In the genomic region with DNA sequence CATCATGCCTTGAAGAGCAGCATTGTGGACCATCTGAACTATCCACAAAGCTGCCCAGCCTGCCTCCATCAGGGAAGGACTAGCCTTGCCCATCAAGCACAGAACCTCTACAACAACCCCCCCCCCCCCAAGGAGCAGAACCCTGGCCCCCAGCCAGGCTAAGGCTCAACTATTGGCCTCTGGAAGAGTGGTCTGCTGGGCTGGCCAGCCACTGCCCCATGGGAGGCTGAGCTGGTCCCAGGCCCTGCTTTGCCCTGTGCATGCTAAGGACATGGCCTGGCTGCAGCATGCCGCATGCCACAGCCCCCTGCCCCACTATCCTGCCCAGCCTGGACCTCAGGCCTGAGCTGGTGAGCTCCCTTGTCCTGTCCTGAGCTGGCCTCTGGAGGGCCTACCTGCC, we compare ENCODE assay signal across 26 mouse cellular contexts. TPM values are rescaled to one million over a fixed set of nuclear protein-coding genes. Genes with fewer than 3 reads are reported as not detected.
DNase-seq lines count a peak whose midpoint lies in the region; ATAC-seq and TF ChIP-seq lines count a peak whose summit lies in the region.
"Had no signal": no experiment of that assay in that cellular context is flagged by ENCODE, and none has a peak within 500 bp of the region (broad histone marks: within the 10 kb centered on the region; RNA-seq: fewer than 3 reads in every experiment).

No protein-coding gene starts in this region.

- H3K9ac ChIP-seq in forebrain, embryonic 13.5 days = peak overlapping the region; percentile 2; the same call in 1 of the 2 replicates
- H3K9ac ChIP-seq in intestine, embryonic 14.5 days (ENCODE audit: low read length) = no peak overlapping the region
- no peak overlapping the region for H3K9ac ChIP-seq in intestine, postnatal 0 days (ENCODE audit: low read depth, low read length)
- H3K9ac ChIP-seq: embryonic facial prominence, embryonic 12.5 days; forebrain, postnatal 0 days; heart, embryonic 13.5 days; hindbrain, embryonic 13.5 days had no signal

- DNase-seq in adrenal gland, postnatal 25 days = peak; percentile 41
- no peak for DNase-seq in adrenal gland, adult 8-10 months
- DNase-seq in forebrain, embryonic 10.5 days (ENCODE audit: extremely low spot score, low spot score) = no peak
- peak; percentile 38 for DNase-seq in intestine, embryonic 14.5 days (ENCODE audit: low spot score)
- DNase-seq in ovary, postnatal 14 days (ENCODE audit: low spot score) = no peak
- DNase-seq: cerebellum, adult 11-12 months; cerebellum, adult 8-10 months; forebrain, postnatal 0 days; gastrocnemius, adult 2 months; gastrocnemius, postnatal 14 days; heart, adult 18-20 months; heart, postnatal 14 days; heart, postnatal 4 days; kidney, adult 2 months had no signal

- H3K4me3 ChIP-seq in forebrain, embryonic 13.5 days = no peak overlapping the region
- no peak overlapping the region for H3K4me3 ChIP-seq in forebrain, embryonic 10.5 days
- no peak overlapping the region for H3K4me3 ChIP-seq in intestine, embryonic 14.5 days (ENCODE audit: low read depth, low read length)
- H3K4me3 ChIP-seq in intestine, postnatal 0 days (ENCODE audit: low read depth, low read length) = no peak overlapping the region
- H3K4me3 ChIP-seq: embryonic facial prominence, embryonic 12.5 days; erythroblast, embryonic 14.5 days; gastrocnemius, adult 2 months; heart, embryonic 13.5 days; hindbrain, embryonic 13.5 days had no signal

- H3K9me3 ChIP-seq in forebrain, embryonic 13.5 days (replicated peaks) = no peaks in the 10 kb centered on the region
- no peaks in the 10 kb centered on the region for H3K9me3 ChIP-seq in forebrain, embryonic 10.5 days
- H3K9me3 ChIP-seq in intestine, embryonic 14.5 days (ENCODE audit: control insufficient read depth, low read length) = no peaks in the 10 kb centered on the region
- no peaks in the 10 kb centered on the region for H3K9me3 ChIP-seq in intestine, postnatal 0 days (ENCODE audit: control insufficient read depth)
- H3K9me3 ChIP-seq: embryonic facial prominence, embryonic 12.5 days; heart, embryonic 13.5 days; hindbrain, embryonic 13.5 days had no signal

- WGBS in forebrain, embryonic 13.5 days = 100% methylated on average over 1 of the region's 1 CpGs
- 88% methylated on average over 1 of the region's 1 CpGs for WGBS in forebrain, embryonic 10.5 days
- 90% methylated on average over 1 of the region's 1 CpGs for WGBS in intestine, embryonic 14.5 days
- WGBS in intestine, postnatal 0 days = 100% methylated on average over 1 of the region's 1 CpGs

- H3K27me3 ChIP-seq in forebrain, embryonic 13.5 days = peaks cover 5% of the 10 kb centered on the region; the same call in 1 of the 2 replicates
- H3K27me3 ChIP-seq in forebrain, embryonic 10.5 days (ENCODE audit: poor library complexity, severe bottlenecking) = peaks cover 31% of the 10 kb centered on the region
- peaks cover 30% of the 10 kb centered on the region for H3K27me3 ChIP-seq in intestine, embryonic 14.5 days (replicated peaks; ENCODE audit: control insufficient read depth, insufficient read depth, low read length)
- peaks cover 32% of the 10 kb centered on the region for H3K27me3 ChIP-seq in intestine, postnatal 0 days (replicated peaks; ENCODE audit: control insufficient read depth, insufficient read depth, low read length)
- H3K27me3 ChIP-seq: hindbrain, embryonic 13.5 days had no signal

- no peak for TF ChIP-seq CTCF in intestine, postnatal 0 days (IDR thresholded peaks at IDR 0.05; ENCODE audit: low read depth)

- no peak overlapping the region for H3K4me2 ChIP-seq in forebrain, embryonic 13.5 days
- no peak overlapping the region for H3K4me2 ChIP-seq in intestine, embryonic 14.5 days (ENCODE audit: low read length)
- H3K4me2 ChIP-seq in intestine, postnatal 0 days (replicated peaks; ENCODE audit: low read depth) = no peak overlapping the region
- H3K4me2 ChIP-seq: embryonic facial prominence, embryonic 12.5 days; heart, embryonic 13.5 days; hindbrain, embryonic 13.5 days had no signal

- peaks cover 24% of the 10 kb centered on the region for H3K36me3 ChIP-seq in forebrain, embryonic 13.5 days (ENCODE audit: poor library complexity, severe bottlenecking)
- H3K36me3 ChIP-seq in forebrain, embryonic 10.5 days (replicated peaks) = peaks cover 34% of the 10 kb centered on the region
- H3K36me3 ChIP-seq in intestine, embryonic 14.5 days (ENCODE audit: control insufficient read depth, insufficient read depth, low read length) = no peaks in the 10 kb centered on the region
- no peaks in the 10 kb centered on the region for H3K36me3 ChIP-seq in intestine, postnatal 0 days (ENCODE audit: control insufficient read depth, insufficient read depth)
- H3K36me3 ChIP-seq: embryonic facial prominence, embryonic 12.5 days; heart, embryonic 13.5 days had no signal

- peaks cover 53% of the 10 kb centered on the region for H3K4me1 ChIP-seq in forebrain, embryonic 13.5 days
- peaks cover 28% of the 10 kb centered on the region for H3K4me1 ChIP-seq in forebrain, embryonic 10.5 days
- 0 out of 2 replicates have a peak, but pooled peaks cover 4% of the 10 kb centered on the region for H3K4me1 ChIP-seq in intestine, embryonic 14.5 days (replicated peaks; ENCODE audit: control insufficient read depth, insufficient read depth, low read length)
- H3K4me1 ChIP-seq in intestine, postnatal 0 days (replicated peaks; ENCODE audit: control insufficient read depth, insufficient read depth, low read length) = no peaks in the 10 kb centered on the region

- H3K27ac ChIP-seq in forebrain, embryonic 13.5 days = no peak overlapping the region
- H3K27ac ChIP-seq in forebrain, embryonic 10.5 days = no peak overlapping the region
- no peak overlapping the region for H3K27ac ChIP-seq in intestine, embryonic 14.5 days (ENCODE audit: low read depth)
- H3K27ac ChIP-seq in intestine, postnatal 0 days (ENCODE audit: low read depth, low read length) = no peak overlapping the region
- H3K27ac ChIP-seq: embryonic facial prominence, embryonic 12.5 days; gastrocnemius, adult 2 months; heart, embryonic 13.5 days; hindbrain, embryonic 13.5 days had no signal

- ATAC-seq in forebrain, embryonic 13.5 days = no peak
- no peak for ATAC-seq in intestine, embryonic 14.5 days (replicated peaks; ENCODE audit: low FRiP score, low TSS enrichment, low read depth)
- no peak for ATAC-seq in intestine, postnatal 0 days
- ATAC-seq: CD4-positive, CD25-positive, alpha-beta regulatory T cell, adult 4 months; forebrain, embryonic 14.5 days; forebrain, postnatal 0 days; hindbrain, embryonic 16.5 days; intestine, embryonic 16.5 days had no signal

RNA-seq across cellular contexts. Expression of a gene that starts 5.6 kb away (rescaled TPM):
- 13.2 and 14.1 TPM in 2 replicates for total RNA-seq in adrenal gland, postnatal 25 days (2021)
- total RNA-seq in adrenal gland, adult 8-10 months (2022) = 10 to 100 TPM in 3 of 4 experiments, 1 to 10 TPM in 1; 3.0 to 14.4 (median 11.8) TPM
- polyA plus RNA-seq in forebrain, embryonic 13.5 days (2015; fragmentation: Nextera tagmentation; extraction: Ambion mirVana) = 3.2 and 3.7 TPM in 2 replicates
- 1.5 and 1.6 TPM in 2 replicates for polyA plus RNA-seq in forebrain, embryonic 10.5 days (2016; fragmentation: Nextera tagmentation; extraction: Ambion mirVana)
- 0.39 and 0.42 TPM in 2 replicates for polyA plus RNA-seq in intestine, embryonic 14.5 days (2014; fragmentation: Nextera tagmentation; extraction: Ambion mirVana)
- 0.10 TPM in 2 replicates for polyA plus RNA-seq in intestine, postnatal 0 days (2015; fragmentation: Nextera tagmentation; extraction: Ambion mirVana)
- total RNA-seq: MEL had no signal
- polyA plus RNA-seq: C2C12; CD4-positive, CD25-positive, alpha-beta regulatory T cell, adult 4 months had no signal

RNA-seq across cellular contexts. Expression of a gene that starts 18.2 kb away (rescaled TPM):
- 7.8 and 21.8 TPM in 2 replicates for total RNA-seq in adrenal gland, postnatal 25 days (2021)
- total RNA-seq in adrenal gland, adult 8-10 months (2022) = 10 to 100 TPM; 20.2 to 71.9 (median 43.4) TPM
- 477 and 493 TPM in 2 replicates for polyA plus RNA-seq in forebrain, embryonic 13.5 days (2015; fragmentation: Nextera tagmentation; extraction: Ambion mirVana)
- 256 and 263 TPM in 2 replicates for polyA plus RNA-seq in forebrain, embryonic 10.5 days (2016; fragmentation: Nextera tagmentation; extraction: Ambion mirVana)
- 69.7 and 74.9 TPM in 2 replicates for polyA plus RNA-seq in intestine, embryonic 14.5 days (2014; fragmentation: Nextera tagmentation; extraction: Ambion mirVana)
- polyA plus RNA-seq in intestine, postnatal 0 days (2015; fragmentation: Nextera tagmentation; extraction: Ambion mirVana) = 26.0 and 26.7 TPM in 2 replicates
- total RNA-seq: gastrocnemius, adult 2 months; MEL had no signal
- polyA plus RNA-seq: CD4-positive, CD25-positive, alpha-beta regulatory T cell, adult 4 months; erythroblast, embryonic 14.5 days had no signal

Comparison
In these comparisons a context has a peak if more than half of its experiments do, and no peak if none do; other contexts are left out.
1. DNase-seq: peak in adrenal gland, postnatal 25 days (single experiment) and intestine, embryonic 14.5 days (single experiment); none in adrenal gland, adult 8-10 months (single experiment), forebrain, embryonic 10.5 days (single experiment) and ovary, postnatal 14 days (single experiment).